Mouse (Mus musculus): ENCODE measurements around the gene Riiad1. TPM values are rescaled to one million over a fixed set of nuclear protein-coding genes. Genes with fewer than 3 reads are reported as not detected.
A peak's percentile ranks its signal among the peaks of the same experiment; 100 is the strongest.

Riiad1 gene
- total and polyA plus RNA-seq, 3 experiments: not detected

GRCm38 (mm10) chr3:94434305-94434704 lies 45.8 kb downstream of the Riiad1 start:
- peaks cover 17% of the 10 kb centered on the region for H3K4me1 ChIP-seq (ENCODE audit: insufficient read depth, low read depth, low read length)
- TF ChIP-seq GATA1 (IDR thresholded peaks at IDR 0.05; ENCODE audit: borderline replicate concordance, low read length): no peak
- no peak for TF ChIP-seq POLR2AphosphoS5 (IDR thresholded peaks at IDR 0.05; ENCODE audit: insufficient replicate concordance, low read depth, low read length)
- TF ChIP-seq TAL1 (conservative IDR thresholded peaks at IDR 0.05; ENCODE audit: low read depth, low read length): no peak
- peaks cover 37% of the 10 kb centered on the region for H3K27me3 ChIP-seq (ENCODE audit: insufficient read depth, low read length)
- DNase-seq (ENCODE audit: low spot score): no peak
- ATAC-seq (ENCODE audit: extremely low read depth, insufficient number of reproducible peaks, low FRiP score, poor library complexity, severe bottlenecking): no peak
- H3K36me3 ChIP-seq (replicated peaks): no peaks in the 10 kb centered on the region
- H3K9me3 ChIP-seq (replicated peaks): no peaks in the 10 kb centered on the region
- H3K4me3 ChIP-seq (ENCODE audit: low read depth, low read length): no peak overlapping the region

GRCm38 (mm10) chr3:94430980-94431379 lies 49.2 kb downstream of the Riiad1 start:
- peak; percentile 71 for ATAC-seq (ENCODE audit: extremely low read depth, insufficient number of reproducible peaks, low FRiP score, poor library complexity, severe bottlenecking)
- no peaks in the 10 kb centered on the region for H3K9me3 ChIP-seq (replicated peaks)
- H3K36me3 ChIP-seq (replicated peaks): no peaks in the 10 kb centered on the region
- no peak overlapping the region for H3K4me3 ChIP-seq (ENCODE audit: low read depth, low read length)
- peaks cover 20% of the 10 kb centered on the region for H3K27me3 ChIP-seq (ENCODE audit: insufficient read depth, low read length)
- H3K4me1 ChIP-seq (ENCODE audit: insufficient read depth, low read depth, low read length): peaks cover 17% of the 10 kb centered on the region
- no peak for TF ChIP-seq GATA2 (IDR thresholded peaks at IDR 0.05; ENCODE audit: borderline replicate concordance, low read depth, low read length)
- TF ChIP-seq POLR2AphosphoS5 (IDR thresholded peaks at IDR 0.05; ENCODE audit: insufficient replicate concordance, low read depth, low read length): no peak
- TF ChIP-seq GATA1 (IDR thresholded peaks at IDR 0.05; ENCODE audit: borderline replicate concordance, low read length): no peak
- no peak for TF ChIP-seq TAL1 (conservative IDR thresholded peaks at IDR 0.05; ENCODE audit: low read depth, low read length)
- no peak for TF ChIP-seq CTCF (IDR thresholded peaks at IDR 0.05; ENCODE audit: low read depth, low read length)
- DNase-seq (ENCODE audit: low spot score): peak; percentile 19

Other genes starting within 250 kb of the Riiad1 start
- gene Gm4778, start 216.3 kb downstream of the Riiad1 start, total RNA-seq (2014; fragmentation: Nextera tagmentation): not detected in 2 replicates
- not detected in 2 replicates for gene Gm4778, start 216.3 kb downstream of the Riiad1 start, total RNA-seq (2017)
- not detected in 2 replicates for gene Gm4778, start 216.3 kb downstream of the Riiad1 start, polyA plus RNA-seq (2012)
- gene Them4, start 170.3 kb downstream of the Riiad1 start, total RNA-seq (2014; fragmentation: Nextera tagmentation): 12.5 and 13.2 TPM in 2 replicates
- 7.6 and 7.7 TPM in 2 replicates for gene Them4, start 170.3 kb downstream of the Riiad1 start, total RNA-seq (2017)
- gene Them4, start 170.3 kb downstream of the Riiad1 start, polyA plus RNA-seq (2012): 0.44 and 1.3 TPM in 2 replicates
- gene Them5, start 138.2 kb downstream of the Riiad1 start, total RNA-seq (2014; fragmentation: Nextera tagmentation): not detected in 2 replicates
- gene Them5, start 138.2 kb downstream of the Riiad1 start, total RNA-seq (2017): 0.11 and 0.12 TPM in 2 replicates
- gene Them5, start 138.2 kb downstream of the Riiad1 start, polyA plus RNA-seq (2012): not detected in 2 replicates
- not detected in 2 replicates for gene C2cd4d, start 117.9 kb downstream of the Riiad1 start, total RNA-seq (2014; fragmentation: Nextera tagmentation)
- 0.11 TPM in 1 of 2 replicates, not detected in the other for gene C2cd4d, start 117.9 kb downstream of the Riiad1 start, total RNA-seq (2017)
- gene C2cd4d, start 117.9 kb downstream of the Riiad1 start, polyA plus RNA-seq (2012): not detected in 2 replicates
- gene Rorc, start 107.5 kb downstream of the Riiad1 start, total RNA-seq (2014; fragmentation: Nextera tagmentation): not detected in 2 replicates
- 0.12 TPM in 1 of 2 replicates, not detected in the other for gene Rorc, start 107.5 kb downstream of the Riiad1 start, total RNA-seq (2017)
- gene Rorc, start 107.5 kb downstream of the Riiad1 start, polyA plus RNA-seq (2012): not detected in 2 replicates
- not detected in 2 replicates for gene Lingo4, start 81.8 kb downstream of the Riiad1 start, total RNA-seq (2014; fragmentation: Nextera tagmentation)
- 0.05 and 0.06 TPM in 2 replicates for gene Lingo4, start 81.8 kb downstream of the Riiad1 start, total RNA-seq (2017)
- gene Lingo4, start 81.8 kb downstream of the Riiad1 start, polyA plus RNA-seq (2012): not detected in 2 replicates
- gene Tdrkh, start 67.1 kb downstream of the Riiad1 start, total RNA-seq (2014; fragmentation: Nextera tagmentation): not detected in 2 replicates
- gene Tdrkh, start 67.1 kb downstream of the Riiad1 start, total RNA-seq (2017): 0.12 and 0.22 TPM in 2 replicates
- gene Tdrkh, start 67.1 kb downstream of the Riiad1 start, polyA plus RNA-seq (2012): not detected in 2 replicates
- gene Mrpl9, start 37.0 kb downstream of the Riiad1 start, total RNA-seq (2014; fragmentation: Nextera tagmentation): 62.2 and 67.1 TPM in 2 replicates
- 105 and 108 TPM in 2 replicates for gene Mrpl9, start 37.0 kb downstream of the Riiad1 start, total RNA-seq (2017)
- 89.5 and 105 TPM in 2 replicates for gene Mrpl9, start 37.0 kb downstream of the Riiad1 start, polyA plus RNA-seq (2012)
- not detected in 2 replicates for gene Oaz3, start 36.4 kb downstream of the Riiad1 start, total RNA-seq (2014; fragmentation: Nextera tagmentation)
- 0.17 and 0.49 TPM in 2 replicates for gene Oaz3, start 36.4 kb downstream of the Riiad1 start, total RNA-seq (2017)
- gene Oaz3, start 36.4 kb downstream of the Riiad1 start, polyA plus RNA-seq (2012): not detected in 2 replicates
- gene Celf3, start 2.0 kb downstream of the Riiad1 start, total RNA-seq (2014; fragmentation: Nextera tagmentation): not detected in 2 replicates
- 0.17 TPM in 1 of 2 replicates, not detected in the other for gene Celf3, start 2.0 kb downstream of the Riiad1 start, total RNA-seq (2017)
- gene Celf3, start 2.0 kb downstream of the Riiad1 start, polyA plus RNA-seq (2012): not detected in 2 replicates
- 38.8 and 42.0 TPM in 2 replicates for gene Snx27, start 102.4 kb upstream of the Riiad1 start, total RNA-seq (2014; fragmentation: Nextera tagmentation)
- 23.2 and 26.9 TPM in 2 replicates for gene Snx27, start 102.4 kb upstream of the Riiad1 start, total RNA-seq (2017)
- 10.5 and 10.9 TPM in 2 replicates for gene Snx27, start 102.4 kb upstream of the Riiad1 start, polyA plus RNA-seq (2012)
- not detected in 2 replicates for gene Gm10972, start 162.8 kb upstream of the Riiad1 start, total RNA-seq (2014; fragmentation: Nextera tagmentation)
- not detected in 2 replicates for gene Gm10972, start 162.8 kb upstream of the Riiad1 start, total RNA-seq (2017)
- gene Gm10972, start 162.8 kb upstream of the Riiad1 start, polyA plus RNA-seq (2012): not detected in 2 replicates
- 6.1 and 6.8 TPM in 2 replicates for gene Tuft1, start 178.5 kb upstream of the Riiad1 start, total RNA-seq (2014; fragmentation: Nextera tagmentation)
- 14.7 and 15.7 TPM in 2 replicates for gene Tuft1, start 178.5 kb upstream of the Riiad1 start, total RNA-seq (2017)
- 4.1 and 4.5 TPM in 2 replicates for gene Tuft1, start 178.5 kb upstream of the Riiad1 start, polyA plus RNA-seq (2012)
- 7.9 and 11.2 TPM in 2 replicates for gene Selenbp2, start 213.2 kb upstream of the Riiad1 start, total RNA-seq (2014; fragmentation: Nextera tagmentation)
- 41.5 and 58.9 TPM in 2 replicates for gene Selenbp2, start 213.2 kb upstream of the Riiad1 start, total RNA-seq (2017)
- gene Selenbp2, start 213.2 kb upstream of the Riiad1 start, polyA plus RNA-seq (2012): 3.2 and 3.5 TPM in 2 replicates